ENCODE assay signal across 20 mouse cellular contexts in genomic region chr8:83774221-83774620, GRCm38 (mm10). TPM values are rescaled to one million over a fixed set of nuclear protein-coding genes. Genes with fewer than 3 reads are reported as not detected.
DNase-seq lines count a peak whose midpoint lies in the region; ATAC-seq and TF ChIP-seq lines count a peak whose summit lies in the region.
"Had no signal": no experiment of that assay in that cellular context is flagged by ENCODE, and none has a peak within 500 bp of the region (broad histone marks: within the 10 kb centered on the region; RNA-seq: fewer than 3 reads in every experiment).

No protein-coding gene starts in this region.

- peaks cover 21 to 40% of the 10 kb centered on the region in 2 experiments for H3K4me1 ChIP-seq in MEL (ENCODE audit: control insufficient read depth in 1 of 2, insufficient read depth in 2 of 2, low read length in 2 of 2)
- peaks cover 11% of the 10 kb centered on the region; the same call in 1 of the 2 replicates for H3K4me1 ChIP-seq in hindbrain, embryonic 14.5 days (replicated peaks; ENCODE audit: control insufficient read depth, insufficient read depth, low read length)

- H3K4me2 ChIP-seq in hindbrain, embryonic 14.5 days (replicated peaks) = no peak overlapping the region
- H3K4me2 ChIP-seq: hindbrain, embryonic 15.5 days; limb, embryonic 13.5 days; midbrain, embryonic 11.5 days had no signal

- H3K27me3 ChIP-seq in MEL (ENCODE audit: control insufficient read depth in 1 of 2, insufficient read depth in 2 of 2, low read length in 2 of 2) = no peaks in the 10 kb centered on the region
- no peaks in the 10 kb centered on the region for H3K27me3 ChIP-seq in Patski
- 0 out of 2 replicates have a peak, but pooled peaks cover 8% of the 10 kb centered on the region for H3K27me3 ChIP-seq in hindbrain, embryonic 14.5 days (ENCODE audit: control insufficient read depth, insufficient read depth, low read length)
- H3K27me3 ChIP-seq: hindbrain, embryonic 15.5 days; limb, embryonic 13.5 days had no signal

- CTCF ChIA-PET in Patski (lab: Charles Lee) = no interaction called here

- no peak for TF ChIP-seq EP300 in MEL (IDR thresholded peaks at IDR 0.05; ENCODE audit: low read depth in 1 of 2, low read length in 2 of 2)

- H3K9ac ChIP-seq in MEL (ENCODE audit: control insufficient read depth, low read depth, low read length, poor library complexity, severe bottlenecking) = no peak overlapping the region
- H3K9ac ChIP-seq in hindbrain, embryonic 14.5 days = no peak overlapping the region
- H3K9ac ChIP-seq: hindbrain, embryonic 15.5 days; limb, embryonic 13.5 days; liver, embryonic 14.5 days had no signal

- POLR2A ChIA-PET in Patski (lab: Charles Lee) = no interaction called here

- peak; percentile 7 for DNase-seq in kidney, postnatal 14 days
- no peak for DNase-seq in kidney, postnatal 10 days
- DNase-seq in MEL (ENCODE audit: low read depth, low spot score) = no peak
- no peak for DNase-seq in Patski (ENCODE audit: low read depth, low spot score)
- peak; percentile 47 for DNase-seq in induced T-regulatory cell, adult 2 months (ENCODE audit: low read depth)
- DNase-seq in urinary bladder, adult 18-20 months (ENCODE audit: low spot score in 2 of 2) = no peak
- no peak for DNase-seq in hindbrain, embryonic 14.5 days (ENCODE audit: low spot score)
- DNase-seq: cerebellum, adult 9-10 months; gastrocnemius, postnatal 10 days; heart, adult 11 months; heart, postnatal 36 days; right cerebral cortex, postnatal 14 days; spleen, adult 18-20 months had no signal

- in situ Hi-C loops in Patski (cut with MboI; ENCODE audit: low pct_unique_long_range_greater_than_20kb) = no loop called here

- no peak overlapping the region for H3K4me3 ChIP-seq in MEL (ENCODE audit: control insufficient read depth in 1 of 2, insufficient read depth in 1 of 2, low read depth in 2 of 2, low read length in 2 of 2)
- H3K4me3 ChIP-seq in hindbrain, embryonic 14.5 days (replicated peaks; ENCODE audit: low read length) = no peak overlapping the region
- H3K4me3 ChIP-seq: embryonic facial prominence, embryonic 10.5 days; hindbrain, embryonic 15.5 days; limb, embryonic 13.5 days had no signal

- H3K27ac ChIP-seq in MEL (ENCODE audit: control insufficient read depth, low read depth, low read length) = peak overlapping the region; percentile 90; the same call in 1 of the 2 replicates
- no peak overlapping the region for H3K27ac ChIP-seq in hindbrain, embryonic 14.5 days
- H3K27ac ChIP-seq: embryonic facial prominence, embryonic 10.5 days; hindbrain, embryonic 15.5 days; limb, embryonic 13.5 days; liver, embryonic 14.5 days; macrophage had no signal

- no peaks in the 10 kb centered on the region; the same call in 1 of the 2 replicates for H3K79me2 ChIP-seq in MEL (ENCODE audit: control insufficient read depth, insufficient read depth, low read length, poor library complexity)

- no peak for TF ChIP-seq POLR2A in MEL (IDR thresholded peaks at IDR 0.05; ENCODE audit: control insufficient read depth in 1 of 2, insufficient read depth in 1 of 2, low read depth in 1 of 2, low read length in 2 of 2, poor library complexity in 1 of 2)

- TF ChIP-seq RAD21 in MEL (IDR thresholded peaks at IDR 0.05; ENCODE audit: low read depth, low read length) = no peak

- no peaks in the 10 kb centered on the region for H3K9me3 ChIP-seq in MEL (replicated peaks; ENCODE audit: insufficient read depth, low read length)
- no peaks in the 10 kb centered on the region for H3K9me3 ChIP-seq in hindbrain, embryonic 14.5 days (ENCODE audit: control insufficient read depth, low read length)
- H3K9me3 ChIP-seq: embryonic facial prominence, embryonic 10.5 days; hindbrain, embryonic 15.5 days; limb, embryonic 13.5 days had no signal

- no peak for TF ChIP-seq CTCF in MEL (IDR thresholded peaks at IDR 0.05 in 2 of 3, conservative IDR thresholded peaks at IDR 0.05 in 1 of 3; ENCODE audit: control insufficient read depth in 1 of 3, insufficient read depth in 1 of 3, low read depth in 2 of 3, low read length in 3 of 3, poor library complexity in 1 of 3, severe bottlenecking in 1 of 3)
- TF ChIP-seq CTCF in Patski (IDR thresholded peaks at IDR 0.05) = no peak

- WGBS in hindbrain, embryonic 14.5 days = 86% methylated on average over 2 of the region's 2 CpGs

- H3K36me3 ChIP-seq in MEL (ENCODE audit: control insufficient read depth in 1 of 2, insufficient read depth in 2 of 2, low read length in 2 of 2) = peaks cover 0 to 30% of the 10 kb centered on the region in 2 experiments; a peak in 2 of 4 replicates
- no peaks in the 10 kb centered on the region for H3K36me3 ChIP-seq in hindbrain, embryonic 14.5 days (replicated peaks; ENCODE audit: control insufficient read depth, insufficient read depth)
- H3K36me3 ChIP-seq: embryonic facial prominence, embryonic 10.5 days; hindbrain, embryonic 15.5 days; limb, embryonic 13.5 days had no signal

- ATAC-seq in Patski = peak; percentile 36
- no peak for ATAC-seq in hindbrain, embryonic 14.5 days (ENCODE audit: low FRiP score)
- ATAC-seq: intestine, postnatal 0 days had no signal

TF ChIP-seq in MEL, 35 proteins besides CTCF, POLR2A, EP300 and RAD21:
- TF ChIP-seq GATA1 (IDR thresholded peaks at IDR 0.05; ENCODE audit: low read depth, low read length) (no peak), MXI1 (IDR thresholded peaks at IDR 0.05; ENCODE audit: low read depth, low read length) (no peak), JUND (IDR thresholded peaks at IDR 0.05; ENCODE audit: low read depth, low read length) (no peak), BHLHE40 (IDR thresholded peaks at IDR 0.05; ENCODE audit: borderline replicate concordance, low read depth, low read length) (no peak), POLR2AphosphoS5 (IDR thresholded peaks at IDR 0.05; ENCODE audit: borderline replicate concordance, low read depth, low read length) (no peak), NRF1 (IDR thresholded peaks at IDR 0.05; ENCODE audit: insufficient read depth, low read depth, low read length, poor library complexity, severe bottlenecking) (no peak), SIN3A (IDR thresholded peaks at IDR 0.05; ENCODE audit: low read length) (no peak), MAZ (IDR thresholded peaks at IDR 0.05; ENCODE audit: low read depth, low read length) (no peak), ETS1 (IDR thresholded peaks at IDR 0.05; ENCODE audit: low read depth, low read length) (no peak), ZC3H11A (IDR thresholded peaks at IDR 0.05; ENCODE audit: low read depth, low read length) (no peak), TCF12 (IDR thresholded peaks at IDR 0.05; ENCODE audit: low read depth, low read length) (no peak), TAL1 (IDR thresholded peaks at IDR 0.05; ENCODE audit: low read length) (no peak), MEF2A (IDR thresholded peaks at IDR 0.05; ENCODE audit: extremely low read depth, insufficient replicate concordance, low read depth, low read length, poor library complexity, severe bottlenecking) (no peak), E2F4 (IDR thresholded peaks at IDR 0.05; ENCODE audit: borderline replicate concordance, low read depth, low read length) (no peak), TBP (IDR thresholded peaks at IDR 0.05; ENCODE audit: low read depth, low read length) (no peak), MAFK (IDR thresholded peaks at IDR 0.05; ENCODE audit: borderline replicate concordance, low read depth, low read length) (no peak), SMC3 (IDR thresholded peaks at IDR 0.05; ENCODE audit: low read depth, low read length) (no peak), ELF1 (IDR thresholded peaks at IDR 0.05; ENCODE audit: low read depth, low read length) (no peak), MAX (IDR thresholded peaks at IDR 0.05; ENCODE audit: low read length) (no peak)

RNA-seq across cellular contexts. Expression of gene Adgre5, which starts 33.1 kb away (rescaled TPM):
- total RNA-seq in MEL (2012; rRNA removed) = 16.1 and 18.5 TPM in 2 replicates
- polyA plus RNA-seq in MEL (2012; ENCODE audit: insufficient read depth in 1 of 2, insufficient read length in 2 of 2, low read depth in 1 of 2, low replicate concordance in 2 of 2, missing spikeins in 1 of 2) (10 to 100 TPM in 1 of 2 experiments, not detected in 1; 21.4 TPM), Patski (2021) (77.0 TPM)
- 13.5 and 13.7 TPM in 2 replicates for polyA plus RNA-seq in hindbrain, embryonic 14.5 days (2014; fragmentation: Nextera tagmentation; extraction: Ambion mirVana)

RNA-seq across cellular contexts. Expression of gene Ddx39, which starts 59.2 kb away (rescaled TPM):
- total RNA-seq in MEL (2012; rRNA removed) = 279 and 361 TPM in 2 replicates
- polyA plus RNA-seq in MEL (2012; ENCODE audit: insufficient read depth in 1 of 2, insufficient read length in 2 of 2, low read depth in 1 of 2, low replicate concordance in 2 of 2, missing spikeins in 1 of 2) = 100 to 1,000 TPM; 272 to 304 TPM
- polyA plus RNA-seq in Patski (2021) = 70.9 TPM
- 85.6 and 87.4 TPM in 2 replicates for polyA plus RNA-seq in hindbrain, embryonic 14.5 days (2014; fragmentation: Nextera tagmentation; extraction: Ambion mirVana)

Comparison
In these comparisons a context has a peak if more than half of its experiments do, and no peak if none do; other contexts are left out.
1. DNase-seq: peak in kidney, postnatal 14 days (single experiment) and induced T-regulatory cell, adult 2 months (single experiment); none in kidney, postnatal 10 days (single experiment), MEL (single experiment), Patski (single experiment), urinary bladder, adult 18-20 months (0 of 2) and hindbrain, embryonic 14.5 days (single experiment).